Mouse (Mus musculus) kidney, embryonic 14.5 days (tissue): Measurements from ENCODE around the gene Rnf25. TPM values are rescaled to one million over a fixed set of nuclear protein-coding genes. Genes with fewer than 3 reads are reported as not detected.

Experiments used
- microRNA-seq: library from miRNA; unstranded; fragments of <30 nt; microRNA quantifications from one replicate; pipeline ENCODE4, GENCODE M21; 2016
- polyA plus RNA-seq: library from polyadenylated mRNA; unstranded; fragments of >200 nt; fragmentation: Nextera tagmentation; extraction: Ambion mirVana; gene quantifications from 2 replicates; pipeline ENCODE4 v1.2.1, GENCODE M21; 2014

The Rnf25 gene
- polyA plus RNA-seq, 1 experiment from 2014 or later, result 8.1 TPM

Small RNAs within 50 kb of the gene (microRNA-seq; reads per million reads assigned to microRNA genes)
- not detected for gene Gm25035

Other genes starting within 250 kb of the Rnf25 start
- 0.44 and 0.79 TPM in 2 replicates for gene Catip, start 239.3 kb downstream of the Rnf25 start, polyA plus RNA-seq
- 2.0 and 5.2 TPM in 2 replicates for gene Slc11a1, start 226.2 kb downstream of the Rnf25 start, polyA plus RNA-seq
- gene Ctdsp1, start 209.9 kb downstream of the Rnf25 start, polyA plus RNA-seq, result 66.7 and 86.0 TPM in 2 replicates
- 2.8 and 6.7 TPM in 2 replicates for gene Vil1, start 192.0 kb downstream of the Rnf25 start, polyA plus RNA-seq
- 76.1 and 92.9 TPM in 2 replicates for gene Cnot9, start 95.3 kb downstream of the Rnf25 start, polyA plus RNA-seq
- 1.0 and 1.2 TPM in 2 replicates for gene Plcd4, start 58.5 kb downstream of the Rnf25 start, polyA plus RNA-seq
- gene Usp37, start 57.1 kb downstream of the Rnf25 start, polyA plus RNA-seq, result 31.9 and 43.9 TPM in 2 replicates
- 5.8 and 10.5 TPM in 2 replicates for gene Zfp142, start 13.2 kb downstream of the Rnf25 start, polyA plus RNA-seq
- 14.4 and 18.9 TPM in 2 replicates for gene Bcs1l, start 13.1 kb downstream of the Rnf25 start, polyA plus RNA-seq
- 6.2 and 7.5 TPM in 2 replicates for gene Stk36, start within 50 bp of the Rnf25 start, polyA plus RNA-seq
- 13.4 and 26.1 TPM in 2 replicates for gene Ttll4, start 60.3 kb upstream of the Rnf25 start, polyA plus RNA-seq
- gene Cyp27a1, start 112.2 kb upstream of the Rnf25 start, polyA plus RNA-seq, result 6.3 and 8.1 TPM in 2 replicates
- gene Prkag3, start 147.8 kb upstream of the Rnf25 start, polyA plus RNA-seq, result 0.13 and 0.15 TPM in 2 replicates
- gene Wnt6, start 170.5 kb upstream of the Rnf25 start, polyA plus RNA-seq, result 3.1 and 3.4 TPM in 2 replicates
- 0.70 and 0.91 TPM in 2 replicates for gene Wnt10a, start 190.1 kb upstream of the Rnf25 start, polyA plus RNA-seq